Mouse (Mus musculus): Measurements from ENCODE around the gene Dedd2. TPM values are rescaled to one million over a fixed set of nuclear protein-coding genes. Genes with fewer than 3 reads are reported as not detected.

The Dedd2 gene
- total and polyA plus RNA-seq, 3 experiments, result 25.2 to 36.6 TPM; not detected in 1

- TF ChIP-seq SMC3 (IDR thresholded peaks at IDR 0.05; ENCODE audit: low read depth, low read length) (peak; percentile 84), MEF2A (IDR thresholded peaks at IDR 0.05; ENCODE audit: extremely low read depth, insufficient replicate concordance, low read depth, low read length, poor library complexity, severe bottlenecking) (no peak), MYB (IDR thresholded peaks at IDR 0.05; ENCODE audit: low read depth, low read length) (peak; percentile 2; the same call in 1 of the 2 replicates)
Observed at GRCm38 (mm10) chr7:25238829-25239623, 18.6 kb upstream of the Dedd2 start (continued).

- H3K4me3 ChIP-seq (ENCODE audit: control insufficient read depth in 1 of 2, insufficient read depth in 1 of 2, low read depth in 2 of 2, low read length in 2 of 2), result peak overlapping the region; percentile 61 to 93
- H3K4me1 ChIP-seq (ENCODE audit: control insufficient read depth in 1 of 2, insufficient read depth in 2 of 2, low read length in 2 of 2), result peaks cover 3 to 9% of the 10 kb centered on the region in 2 experiments; a peak in 2 of 4 replicates
- peaks cover 26% of the 10 kb centered on the region for H3K79me2 ChIP-seq (ENCODE audit: control insufficient read depth, insufficient read depth, low read length, poor library complexity)
- H3K36me3 ChIP-seq (ENCODE audit: control insufficient read depth in 1 of 2, insufficient read depth in 2 of 2, low read length in 2 of 2), result peaks cover 0 to 17% of the 10 kb centered on the region in 2 experiments; a peak in 2 of 4 replicates
- DNase-seq (ENCODE audit: low read depth, low spot score), result peak; percentile 98
- peak overlapping the region; percentile 97 for H3K27ac ChIP-seq (ENCODE audit: control insufficient read depth, low read depth, low read length)
- no peaks in the 10 kb centered on the region for H3K9me3 ChIP-seq (replicated peaks; ENCODE audit: insufficient read depth, low read length)
- no peaks in the 10 kb centered on the region for H3K27me3 ChIP-seq (ENCODE audit: control insufficient read depth in 1 of 2, insufficient read depth in 2 of 2, low read length in 2 of 2)
- peak overlapping the region; percentile 73 for H3K9ac ChIP-seq (ENCODE audit: control insufficient read depth, low read depth, low read length, poor library complexity, severe bottlenecking)
- TF ChIP-seq TCF12 (IDR thresholded peaks at IDR 0.05; ENCODE audit: low read depth, low read length) (peak; percentile 76; the same call in 1 of the 2 replicates), HCFC1 (IDR thresholded peaks at IDR 0.05; ENCODE audit: low read depth, low read length) (peak; percentile 87), JUND (IDR thresholded peaks at IDR 0.05; ENCODE audit: low read depth, low read length) (no peak), TBP (IDR thresholded peaks at IDR 0.05; ENCODE audit: low read depth, low read length) (peak; percentile 77), EP300 (IDR thresholded peaks at IDR 0.05; ENCODE audit: low read depth in 1 of 2, low read length in 2 of 2) (peak in 1 of 2 experiments; percentile 81; a peak in 2 of 4 replicates), CHD2 (IDR thresholded peaks at IDR 0.05; ENCODE audit: low read length) (no peak; the same call in 1 of the 2 replicates), SMC3 (IDR thresholded peaks at IDR 0.05; ENCODE audit: low read depth, low read length) (no peak), USF2 (IDR thresholded peaks at IDR 0.05; ENCODE audit: borderline replicate concordance in 1 of 2, insufficient read depth in 1 of 2, low read depth in 1 of 2, low read length in 2 of 2) (no peak), ZMIZ1 (IDR thresholded peaks at IDR 0.05; ENCODE audit: low read depth, low read length) (peak; percentile 82; the same call in 1 of the 2 replicates), MXI1 (IDR thresholded peaks at IDR 0.05; ENCODE audit: low read depth, low read length) (peak; percentile 31), BHLHE40 (IDR thresholded peaks at IDR 0.05; ENCODE audit: borderline replicate concordance, low read depth, low read length) (no peak), MYB (IDR thresholded peaks at IDR 0.05; ENCODE audit: low read depth, low read length) (no peak), USF1 (IDR thresholded peaks at IDR 0.05; ENCODE audit: low read depth, low read length) (no peak), ZNF384 (IDR thresholded peaks at IDR 0.05; ENCODE audit: low read depth, low read length) (no peak), RAD21 (IDR thresholded peaks at IDR 0.05; ENCODE audit: low read depth, low read length) (no peak), ELF1 (IDR thresholded peaks at IDR 0.05; ENCODE audit: low read depth, low read length) (peak; percentile 82), E2F4 (IDR thresholded peaks at IDR 0.05; ENCODE audit: borderline replicate concordance, low read depth, low read length) (no peak), KAT2A (conservative IDR thresholded peaks at IDR 0.05; ENCODE audit: low read depth, low read length) (peak; percentile 85), MAX (IDR thresholded peaks at IDR 0.05; ENCODE audit: low read length) (no peak), MYC (IDR thresholded peaks at IDR 0.05; ENCODE audit: low read depth, low read length) (peak; percentile 70; the same call in 1 of the 2 replicates), MEF2A (IDR thresholded peaks at IDR 0.05; ENCODE audit: extremely low read depth, insufficient replicate concordance, low read depth, low read length, poor library complexity, severe bottlenecking) (no peak), GATA1 (IDR thresholded peaks at IDR 0.05; ENCODE audit: low read depth, low read length) (peak; percentile 87), POLR2AphosphoS5 (IDR thresholded peaks at IDR 0.05; ENCODE audit: borderline replicate concordance, low read depth, low read length) (no peak; the same call in 1 of the 2 replicates), NELFE (IDR thresholded peaks at IDR 0.05; ENCODE audit: low read depth, low read length) (peak; percentile 87), CHD1 (IDR thresholded peaks at IDR 0.05; ENCODE audit: low read depth, low read length) (no peak), MAFK (IDR thresholded peaks at IDR 0.05; ENCODE audit: borderline replicate concordance, low read depth, low read length) (no peak), ETS1 (IDR thresholded peaks at IDR 0.05; ENCODE audit: low read depth, low read length) (peak; percentile 49; the same call in 1 of the 2 replicates), MAZ (IDR thresholded peaks at IDR 0.05; ENCODE audit: low read depth, low read length) (no peak), ZC3H11A (IDR thresholded peaks at IDR 0.05; ENCODE audit: low read depth, low read length) (no peak), TAL1 (IDR thresholded peaks at IDR 0.05; ENCODE audit: low read length) (peak; percentile 98), ZKSCAN1 (IDR thresholded peaks at IDR 0.05; ENCODE audit: low read depth, low read length) (no peak)
Observed at GRCm38 (mm10) chr7:25238015-25238706, 17.7 kb upstream of the Dedd2 start.
